Mouse (Mus musculus) thymus, postnatal 14 days (tissue): ENCODE results near the gene Akap12.

Experiments used
- DNase-seq: peaks from one replicate; pipeline ENCODE4 v3.0.0; 2021

The Akap12 gene

DNA sequence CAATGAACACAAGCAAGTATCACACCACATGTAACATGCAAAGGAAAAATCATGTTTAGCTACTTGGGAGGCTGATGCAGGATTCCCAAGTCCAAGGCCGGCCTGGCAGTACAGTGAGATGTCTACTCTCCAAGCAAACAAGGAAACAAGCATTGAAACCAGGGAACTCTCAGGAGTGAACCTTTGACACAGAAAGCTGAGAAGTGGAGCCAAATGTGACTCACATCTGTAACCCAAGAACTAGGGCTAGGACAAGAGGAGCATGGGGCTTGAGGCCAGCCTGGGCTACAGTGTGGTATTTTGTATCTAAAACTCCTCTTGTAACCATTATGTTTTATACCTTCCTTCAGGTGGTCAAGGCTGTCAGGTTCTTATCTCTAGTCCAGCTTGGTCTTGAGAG is 141.0 kb downstream of the Akap12 start:
- no peak for DNase-seq
